Mouse (Mus musculus) midbrain, embryonic 15.5 days (tissue): ENCODE data around the gene Ttc7b. TPM values are rescaled to one million over a fixed set of nuclear protein-coding genes. Genes with fewer than 3 reads are reported as not detected.
A peak's percentile ranks its signal among the peaks of the same experiment; 100 is the strongest.

ENCODE experiments used
- ATAC-seq: fragments of 200-750 bp; cut with Nextera tagmentation; replicated peaks from 2 replicates; pipeline ENCODE4 v1.8.0; 2017; ENCODE audit warnings: moderate TSS enrichment
- H3K27ac ChIP-seq: fragments of 300-500 bp; sonication (generic); 2 replicates; pipeline ENCODE4 v1.5.1; 2015; ENCODE audit warnings: mild to moderate bottlenecking, inconsistent platforms
- H3K27me3 ChIP-seq: fragments of 300-500 bp; sonication (generic); replicated peaks from 2 replicates; pipeline ENCODE4 v1.6.1; 2015; ENCODE audit warnings: inconsistent platforms
- H3K36me3 ChIP-seq: fragments of 300-500 bp; sonication (generic); replicated peaks from 2 replicates; pipeline ENCODE4 v1.6.1; 2015; ENCODE audit warnings: inconsistent platforms
- H3K4me1 ChIP-seq: fragments of 300-500 bp; sonication (generic); 2 replicates; pipeline ENCODE4 v1.6.1; 2015; ENCODE audit warnings: inconsistent platforms
- H3K4me2 ChIP-seq: fragments of 300-500 bp; sonication (generic); 2 replicates; pipeline ENCODE4 v1.6.1; 2015; ENCODE audit warnings: inconsistent platforms, mild to moderate bottlenecking, moderate library complexity
- H3K4me3 ChIP-seq: fragments of 300-500 bp; sonication (generic); 2 replicates; pipeline ENCODE4 v1.5.1; 2015; ENCODE audit warnings: mild to moderate bottlenecking, inconsistent platforms
- H3K9ac ChIP-seq: fragments of 300-500 bp; sonication (generic); 2 replicates; pipeline ENCODE4 v1.6.1; 2015; ENCODE audit warnings: mild to moderate bottlenecking, inconsistent platforms
- H3K9me3 ChIP-seq: fragments of 300-500 bp; sonication (generic); 2 replicates; pipeline ENCODE4 v1.6.1; 2016; ENCODE audit warnings: inconsistent platforms
- whole genome bisulfite sequencing: fragments of 180-500 bp; shearing (Covaris S2); methylation state at CpG from one replicate; pipeline ENCODE4 v1.1.7; 2015; ENCODE audit warnings: mixed read lengths; 5-methylcytosine and 5-hydroxymethylcytosine counted together
- polyA plus RNA-seq: library from polyadenylated mRNA; unstranded; fragments of >200 nt; fragmentation: Nextera tagmentation; extraction: Ambion mirVana; gene quantifications from 2 replicates; pipeline ENCODE4 v1.2.1, GENCODE M21; 2015

Gene Ttc7b
- polyA plus RNA-seq, 1 experiment from 2014 or later: 9.7 TPM

DNA sequence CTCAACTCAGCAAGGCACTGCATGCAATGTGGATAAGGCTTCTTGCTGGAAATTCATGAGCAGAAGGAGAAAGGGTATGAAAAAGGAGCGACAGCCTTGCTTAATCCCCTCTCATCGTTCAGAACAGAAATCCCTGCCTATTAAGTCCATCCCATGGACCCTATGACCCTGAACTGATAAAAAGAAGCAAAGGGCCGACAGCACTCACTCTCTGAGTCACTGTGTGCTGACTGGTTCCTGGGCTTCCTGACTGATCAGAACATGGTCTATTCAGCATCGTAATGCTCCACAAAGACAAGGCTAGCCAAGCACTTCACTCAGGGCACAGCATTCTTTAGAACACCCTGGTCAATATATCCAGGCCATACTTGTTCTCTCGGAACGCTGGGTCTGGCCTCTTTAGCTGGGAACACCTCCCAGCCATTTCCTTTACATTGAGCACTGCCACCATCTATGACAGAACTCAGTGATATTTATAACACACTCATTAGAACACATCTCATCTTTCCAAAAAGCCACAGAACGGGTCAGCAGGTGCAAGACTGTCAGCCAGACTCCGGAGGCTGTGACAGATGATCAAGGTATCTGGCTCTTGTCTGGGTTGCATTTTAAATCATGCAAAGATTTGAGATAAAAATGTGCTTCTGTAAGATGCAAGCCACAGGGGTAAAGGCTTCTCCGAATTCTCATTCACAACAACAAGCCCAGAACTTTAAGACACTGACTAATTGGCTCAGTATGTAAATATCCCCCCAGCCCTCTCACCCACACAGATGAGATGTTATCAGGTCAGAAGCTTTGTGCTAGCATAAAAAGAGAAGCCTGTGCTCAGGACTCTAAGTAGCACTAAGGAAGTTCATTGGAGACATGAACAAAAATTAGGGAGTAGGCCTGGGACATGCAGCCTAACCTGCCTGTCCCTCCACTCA is 100.4 kb downstream of the Ttc7b start:
- Histone ChIP-seq H3K9ac (no peak overlapping the region), H3K4me2 (no peak overlapping the region), H3K27me3 (no peaks in the 10 kb centered on the region), H3K4me1 (peaks cover 17% of the 10 kb centered on the region), H3K27ac (peak overlapping the region; percentile 46), H3K36me3 (no peaks in the 10 kb centered on the region), H3K9me3 (no peaks in the 10 kb centered on the region), H3K4me3 (no peak overlapping the region)
- peak; percentile 39 for ATAC-seq
- WGBS: 54% methylated on average over 9 of the region's 9 CpGs

DNA sequence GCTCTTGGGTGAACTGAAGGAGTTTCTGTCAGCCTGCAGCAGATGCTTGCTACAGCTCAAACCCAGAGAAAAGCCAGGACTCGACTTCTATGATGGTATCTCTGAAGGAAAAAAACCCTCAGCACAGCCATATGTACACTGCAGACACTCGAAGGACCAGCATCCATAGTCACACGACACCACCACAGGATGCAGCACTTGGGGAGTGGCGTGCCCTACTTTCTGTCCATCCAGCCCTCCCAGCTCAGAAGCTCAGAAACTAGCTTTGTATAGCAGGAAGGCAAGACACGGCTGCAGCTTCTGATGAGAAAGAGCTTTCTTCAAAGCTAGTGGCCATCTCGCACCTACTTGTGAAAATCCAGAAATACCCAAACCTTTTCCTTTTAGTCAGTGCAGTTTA is 104.8 kb downstream of the Ttc7b start:
- ATAC-seq: no peak
- 88% methylated on average over 6 of the region's 6 CpGs for WGBS

DNA sequence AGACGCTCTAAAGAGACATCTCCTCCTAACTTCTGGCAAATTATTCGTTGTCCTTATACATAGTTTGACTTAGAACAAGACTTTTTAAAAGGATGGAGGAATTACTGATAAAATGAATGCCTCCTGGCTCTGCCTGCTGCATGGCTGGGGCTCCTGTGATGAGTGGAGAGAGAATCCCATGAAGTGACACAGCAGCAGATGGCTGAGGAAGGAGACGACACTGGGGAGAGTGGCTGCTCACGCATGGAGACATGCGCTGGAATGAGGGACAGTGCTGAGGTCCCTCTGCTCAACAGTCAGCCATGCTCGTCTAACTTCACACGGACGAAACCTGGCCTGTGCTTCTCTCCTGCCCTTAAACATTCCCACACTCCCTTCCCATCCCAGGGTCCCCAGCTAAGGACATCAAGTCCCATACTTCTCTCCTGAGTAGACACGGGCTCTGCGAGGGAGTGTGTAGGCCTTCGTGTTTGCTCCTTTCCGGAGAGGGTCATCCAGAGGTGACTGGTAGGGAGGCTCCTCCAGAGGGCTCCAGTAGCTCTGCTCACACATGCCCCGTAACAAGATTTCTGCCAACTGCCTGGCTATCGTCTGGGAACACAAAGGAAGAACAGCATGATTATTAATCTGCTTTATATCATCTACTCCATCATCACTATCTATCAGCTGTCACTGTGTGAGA is 105.8 kb downstream of the Ttc7b start:
- 0 out of 2 replicates have a peak, but pooled peaks cover 19% of the 10 kb centered on the region for H3K36me3 ChIP-seq
- H3K9me3 ChIP-seq: no peaks in the 10 kb centered on the region
- H3K27ac ChIP-seq: no peak overlapping the region
- peaks cover 2% of the 10 kb centered on the region; the same call in 1 of the 2 replicates for H3K4me1 ChIP-seq
- ATAC-seq: no peak
- H3K4me2 ChIP-seq: no peak overlapping the region
- 82% methylated on average over 14 of the region's 14 CpGs for WGBS
- H3K27me3 ChIP-seq: no peaks in the 10 kb centered on the region
- no peak overlapping the region for H3K9ac ChIP-seq
- no peak overlapping the region for H3K4me3 ChIP-seq

More for the DNA sequence above, 104.8 kb downstream of the Ttc7b start:
- Histone ChIP-seq H3K36me3 (0 out of 2 replicates have a peak, but pooled peaks cover 19% of the 10 kb centered on the region), H3K4me2 (no peak overlapping the region), H3K9ac (no peak overlapping the region), H3K27ac (no peak overlapping the region), H3K27me3 (no peaks in the 10 kb centered on the region), H3K4me1 (peaks cover 12% of the 10 kb centered on the region), H3K4me3 (no peak overlapping the region), H3K9me3 (no peaks in the 10 kb centered on the region)

DNA sequence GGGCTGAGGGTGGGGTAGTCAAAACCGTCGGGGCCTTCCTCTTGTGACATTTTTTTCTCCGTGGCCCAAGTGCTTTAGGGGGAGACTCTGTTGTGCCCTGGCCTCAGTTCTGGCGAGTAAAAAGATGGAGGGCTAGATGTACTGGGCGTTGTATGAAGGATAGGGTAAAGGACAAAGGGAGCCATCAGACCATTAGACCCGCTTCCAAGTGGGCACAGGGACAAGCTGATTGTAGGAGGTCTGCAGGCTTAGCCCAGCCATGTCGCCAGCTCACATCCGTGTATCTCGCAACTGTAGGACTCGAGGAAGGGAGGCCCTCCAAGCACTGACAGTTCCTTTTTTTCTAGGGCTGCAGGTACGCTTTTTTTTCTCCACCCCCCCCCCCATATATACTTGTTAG is 111.9 kb downstream of the Ttc7b start:
- no peak overlapping the region for H3K4me2 ChIP-seq
- H3K4me1 ChIP-seq: peaks cover 17% of the 10 kb centered on the region
- no peaks in the 10 kb centered on the region for H3K9me3 ChIP-seq
- H3K27me3 ChIP-seq: no peaks in the 10 kb centered on the region
- H3K9ac ChIP-seq: no peak overlapping the region
- ATAC-seq: no peak
- no peak overlapping the region for H3K4me3 ChIP-seq
- no peak overlapping the region for H3K27ac ChIP-seq
- 85% methylated on average over 11 of the region's 11 CpGs for WGBS
- H3K36me3 ChIP-seq: 0 out of 2 replicates have a peak, but pooled peaks cover 9% of the 10 kb centered on the region

DNA sequence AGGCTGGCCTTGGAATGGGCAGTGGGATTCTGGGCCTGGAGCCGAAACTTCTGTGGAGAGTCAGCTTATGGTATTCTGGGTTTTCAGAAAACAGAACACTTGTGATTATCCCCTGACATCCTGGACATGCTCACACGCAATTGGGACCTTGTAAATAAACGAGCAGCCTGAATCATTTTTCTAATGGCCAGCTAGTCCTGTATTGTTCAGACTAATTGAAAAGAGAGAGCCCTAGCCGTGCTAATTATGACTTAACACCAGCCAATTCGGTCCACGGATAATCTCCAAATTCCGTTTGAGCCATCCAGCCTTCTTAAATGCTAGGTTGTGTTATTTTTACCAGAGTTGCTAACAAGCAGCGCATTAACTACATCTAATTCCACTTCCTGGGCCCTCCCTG is 112.5 kb downstream of the Ttc7b start:
- no peak overlapping the region; the same call in 1 of the 2 replicates for H3K27ac ChIP-seq

DNA sequence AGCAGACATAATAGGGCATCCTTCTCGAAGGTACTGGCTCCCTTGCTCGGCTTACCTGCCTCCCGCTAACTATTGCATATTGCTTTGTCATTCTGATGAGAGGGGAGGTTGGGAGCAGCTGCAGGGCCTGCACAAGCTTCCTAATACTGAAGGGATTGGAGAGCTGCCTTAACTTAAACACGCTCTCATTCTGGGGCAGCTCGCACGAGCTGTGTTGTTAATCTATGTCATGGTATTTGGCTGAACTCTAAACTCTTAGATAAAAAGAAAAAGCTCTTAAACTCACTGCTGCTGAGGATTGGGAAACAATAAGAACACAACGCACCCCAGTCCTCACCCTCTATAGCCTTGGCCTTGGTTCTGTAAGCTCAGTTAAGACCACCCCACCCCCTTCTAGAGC is 113.3 kb downstream of the Ttc7b start:
- H3K9ac ChIP-seq: no peak overlapping the region

More for the DNA sequence above, 112.5 kb downstream of the Ttc7b start:
- ATAC-seq: 0 out of 2 replicates have a peak, but pooled peaks have one; percentile 9
- Histone ChIP-seq H3K4me1 (peaks cover 17% of the 10 kb centered on the region), H3K9me3 (no peaks in the 10 kb centered on the region), H3K36me3 (0 out of 2 replicates have a peak, but pooled peaks cover 5% of the 10 kb centered on the region), H3K4me3 (no peak overlapping the region), H3K9ac (no peak overlapping the region), H3K27me3 (no peaks in the 10 kb centered on the region), H3K4me2 (no peak overlapping the region)
- 47% methylated on average over 8 of the region's 8 CpGs for WGBS

DNA sequence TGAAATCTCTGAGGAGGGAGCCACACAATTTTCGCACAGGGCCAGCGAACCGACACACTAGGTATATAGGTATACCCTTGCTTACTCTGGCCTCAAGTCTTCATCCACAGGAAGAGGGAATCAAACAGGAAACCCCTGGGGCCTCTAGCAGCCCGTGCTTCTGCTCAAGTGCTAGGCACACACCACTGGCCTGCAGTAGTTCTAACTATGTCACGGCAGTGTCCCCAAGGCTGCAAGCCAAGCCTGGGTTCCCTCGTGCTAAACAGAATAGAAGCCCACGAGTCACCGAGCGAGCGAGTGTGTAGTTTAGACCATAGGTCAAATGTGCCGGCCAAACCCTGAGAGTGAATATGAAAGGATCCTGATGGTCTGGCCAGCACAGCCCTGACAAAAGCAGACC is 114.5 kb downstream of the Ttc7b start:
- Histone ChIP-seq H3K36me3 (peaks cover 3% of the 10 kb centered on the region; the same call in 1 of the 2 replicates), H3K9ac (no peak overlapping the region), H3K27ac (no peak overlapping the region), H3K27me3 (no peaks in the 10 kb centered on the region), H3K4me3 (no peak overlapping the region), H3K4me1 (peaks cover 17% of the 10 kb centered on the region), H3K9me3 (no peaks in the 10 kb centered on the region), H3K4me2 (no peak overlapping the region)
- ATAC-seq: no peak
- 86% methylated on average over 11 of the region's 11 CpGs for WGBS

More for the DNA sequence above, 113.3 kb downstream of the Ttc7b start:
- Histone ChIP-seq H3K27me3 (no peaks in the 10 kb centered on the region), H3K4me2 (no peak overlapping the region), H3K36me3 (peaks cover 3% of the 10 kb centered on the region; the same call in 1 of the 2 replicates), H3K4me3 (no peak overlapping the region), H3K4me1 (peaks cover 17% of the 10 kb centered on the region), H3K9me3 (no peaks in the 10 kb centered on the region), H3K27ac (no peak overlapping the region)
- ATAC-seq: 0 out of 2 replicates have a peak, but pooled peaks have one; percentile 37
- 25% methylated on average over 7 of the region's 7 CpGs for WGBS

DNA sequence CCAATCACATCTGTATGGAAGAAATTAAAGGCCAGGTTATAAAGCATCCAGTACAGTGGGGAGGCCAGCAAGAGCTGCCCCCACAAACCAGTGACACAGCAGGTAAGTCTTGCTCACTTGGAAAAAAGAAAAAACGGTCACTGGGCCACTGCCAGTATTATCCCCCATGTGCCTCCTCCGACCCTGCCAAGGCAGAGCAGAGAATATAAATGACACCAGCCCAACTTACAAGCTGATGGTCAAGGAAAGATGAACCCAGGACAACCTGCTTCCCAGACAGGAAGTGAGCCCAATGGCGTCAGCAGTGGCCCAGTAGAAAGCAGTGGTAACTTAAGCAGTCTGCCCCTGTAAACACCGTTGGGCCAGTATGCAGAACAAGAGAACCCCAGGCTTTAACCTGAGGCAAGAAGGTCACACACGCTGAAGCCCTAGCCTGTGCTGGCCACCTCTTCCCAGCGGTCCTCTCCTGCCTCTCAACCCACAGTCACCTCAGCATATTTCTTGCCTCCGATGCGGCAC is 115.1 kb downstream of the Ttc7b start:
- H3K27me3 ChIP-seq: no peaks in the 10 kb centered on the region
- H3K4me3 ChIP-seq: no peak overlapping the region
- H3K36me3 ChIP-seq: peaks cover 3% of the 10 kb centered on the region; the same call in 1 of the 2 replicates
- H3K9me3 ChIP-seq: no peaks in the 10 kb centered on the region
- H3K4me2 ChIP-seq: no peak overlapping the region
- no peak overlapping the region for H3K27ac ChIP-seq
- H3K9ac ChIP-seq: no peak overlapping the region
- ATAC-seq: no peak
- 86% methylated on average over 8 of the region's 8 CpGs for WGBS
- peaks cover 17% of the 10 kb centered on the region for H3K4me1 ChIP-seq

DNA sequence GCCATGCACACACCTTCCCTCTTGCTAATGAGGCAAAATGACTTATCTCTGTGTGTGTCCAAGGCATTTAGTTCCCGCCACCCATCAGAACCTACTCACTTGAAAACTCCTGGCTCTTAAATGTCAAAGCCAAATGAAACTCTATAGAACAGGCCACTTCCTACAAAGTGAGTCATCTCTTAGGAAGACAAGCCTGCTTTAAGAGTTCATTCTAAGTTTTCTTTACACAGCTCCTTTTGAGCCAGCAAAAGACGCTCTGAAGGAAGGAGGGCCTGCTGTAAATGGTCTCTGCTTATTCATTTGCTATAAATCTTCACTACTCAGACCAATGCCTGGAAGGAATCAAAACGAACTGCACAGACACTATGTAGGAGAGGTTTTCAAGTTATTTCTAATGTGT is 116.2 kb downstream of the Ttc7b start:
- WGBS: 89% methylated on average over 3 of the region's 3 CpGs
- Histone ChIP-seq H3K9me3 (no peaks in the 10 kb centered on the region), H3K27ac (no peak overlapping the region), H3K4me2 (no peak overlapping the region), H3K4me3 (no peak overlapping the region), H3K36me3 (peaks cover 3% of the 10 kb centered on the region; the same call in 1 of the 2 replicates), H3K4me1 (peaks cover 17% of the 10 kb centered on the region), H3K9ac (no peak overlapping the region), H3K27me3 (no peaks in the 10 kb centered on the region)
- no peak for ATAC-seq

DNA sequence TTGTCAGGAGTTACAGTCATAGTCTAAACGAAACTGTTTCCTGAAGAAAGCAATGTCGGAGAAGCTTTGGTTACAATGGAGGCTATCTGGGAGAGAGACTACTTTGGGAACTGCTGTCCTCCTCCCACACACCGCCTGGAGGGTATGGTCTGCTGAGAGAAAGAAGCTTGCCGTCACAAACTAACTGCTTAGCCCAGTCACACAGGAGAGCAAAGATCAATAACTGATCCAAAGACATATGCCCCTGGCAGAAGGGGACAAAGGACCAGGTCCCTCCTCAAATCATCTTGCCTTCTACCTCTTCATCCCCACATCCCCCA is 117.7 kb downstream of the Ttc7b start:
- Histone ChIP-seq H3K36me3 (peaks cover 3% of the 10 kb centered on the region; the same call in 1 of the 2 replicates), H3K9ac (no peak overlapping the region), H3K4me2 (no peak overlapping the region), H3K27me3 (no peaks in the 10 kb centered on the region), H3K9me3 (no peaks in the 10 kb centered on the region), H3K4me3 (no peak overlapping the region), H3K27ac (no peak overlapping the region), H3K4me1 (peaks cover 22% of the 10 kb centered on the region)
- 92% methylated on average over 4 of the region's 4 CpGs for WGBS
- no peak for ATAC-seq

DNA sequence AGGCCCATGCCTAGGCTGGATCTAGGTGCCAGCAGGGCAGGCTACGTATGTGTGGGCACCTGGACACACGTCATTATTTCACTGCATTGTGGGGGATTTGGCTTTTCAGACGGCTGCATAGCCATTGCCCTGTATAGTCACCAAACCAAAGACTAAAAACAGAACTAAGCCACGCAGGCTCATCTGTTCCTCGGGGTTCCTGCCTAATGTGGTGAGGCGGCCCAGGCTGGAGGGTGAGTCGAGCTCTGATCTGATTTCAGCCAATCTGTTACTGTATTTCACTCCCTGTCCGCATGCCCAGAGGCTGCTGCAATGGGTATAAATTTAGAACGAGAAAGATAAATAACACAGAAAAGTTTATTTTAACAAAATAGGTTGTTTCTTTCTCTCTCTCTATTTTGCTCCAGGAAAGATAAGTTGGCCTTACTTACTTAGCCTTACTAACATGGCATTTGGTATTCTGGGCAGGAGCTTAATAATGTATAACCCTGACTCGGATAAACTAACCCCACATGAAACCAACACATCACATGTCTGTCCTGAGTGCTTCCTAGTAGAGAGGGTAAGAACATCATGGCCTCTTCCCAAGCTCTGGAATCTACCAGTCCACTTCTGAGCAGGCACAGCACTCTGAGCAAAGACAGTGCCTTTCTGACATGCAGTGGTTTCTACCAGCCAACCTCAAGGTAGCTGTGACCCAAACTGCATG is 118.2 kb downstream of the Ttc7b start:
- H3K9ac ChIP-seq: no peak overlapping the region
- H3K4me3 ChIP-seq: no peak overlapping the region
- H3K4me1 ChIP-seq: peaks cover 24% of the 10 kb centered on the region
- ATAC-seq: no peak
- 92% methylated on average over 10 of the region's 10 CpGs for WGBS
- peaks cover 3% of the 10 kb centered on the region; the same call in 1 of the 2 replicates for H3K36me3 ChIP-seq
- H3K27me3 ChIP-seq: no peaks in the 10 kb centered on the region
- no peaks in the 10 kb centered on the region for H3K9me3 ChIP-seq
- H3K27ac ChIP-seq: no peak overlapping the region
- no peak overlapping the region for H3K4me2 ChIP-seq

DNA sequence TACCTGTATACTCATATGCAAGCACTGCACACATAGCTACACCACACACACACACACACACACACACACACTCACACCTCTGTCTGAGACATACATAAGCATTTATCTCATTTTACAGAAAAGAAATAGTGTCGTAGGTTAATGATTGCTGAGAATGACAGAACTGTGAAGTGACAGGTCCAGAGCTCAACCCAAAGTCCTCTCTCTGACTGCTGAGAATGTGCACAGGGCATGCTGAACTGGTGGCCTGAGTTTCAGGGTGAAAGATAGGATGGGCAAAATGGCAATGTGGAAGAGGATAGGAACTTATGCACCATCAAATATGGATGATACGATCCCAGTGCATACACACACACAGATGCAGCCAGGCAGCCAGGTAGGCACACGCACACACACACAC is 120.5 kb downstream of the Ttc7b start:
- Histone ChIP-seq H3K4me3 (no peak overlapping the region), H3K36me3 (peaks cover 3% of the 10 kb centered on the region; the same call in 1 of the 2 replicates), H3K9ac (no peak overlapping the region), H3K27me3 (no peaks in the 10 kb centered on the region), H3K4me2 (no peak overlapping the region), H3K27ac (no peak overlapping the region), H3K9me3 (no peaks in the 10 kb centered on the region), H3K4me1 (peaks cover 17% of the 10 kb centered on the region)
- no peak for ATAC-seq
- 98% methylated on average over 3 of the region's 3 CpGs for WGBS
